Comparison of ENCODE assay signal across 20 mouse cellular contexts in the genomic region with DNA sequence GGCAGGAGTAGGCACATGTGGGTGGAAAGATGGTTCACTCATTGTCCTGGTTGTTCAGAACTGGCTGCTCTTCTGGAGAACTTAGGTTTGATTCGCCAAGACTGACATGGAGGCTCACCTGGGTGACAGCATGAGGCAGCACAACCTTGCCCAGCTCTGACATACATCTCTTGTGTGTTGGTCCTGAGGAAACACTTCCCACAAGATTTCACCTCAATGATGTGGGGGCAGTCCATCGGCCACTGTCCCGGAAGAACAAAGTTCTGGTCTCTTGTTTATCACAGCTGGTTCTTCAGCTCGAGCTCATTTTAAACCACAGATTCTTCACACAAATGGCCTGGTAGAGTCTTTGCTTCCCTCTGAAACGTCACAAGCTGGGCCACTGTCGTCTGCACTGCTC.
"Had no signal": no experiment of that assay in that cellular context is flagged by ENCODE, and none has a peak within 500 bp of the region (broad histone marks: within the 10 kb centered on the region; RNA-seq: fewer than 3 reads in every experiment).

No protein-coding gene starts in this region.

- H3K4me1 ChIP-seq: limb, embryonic 13.5 days had no signal

- H3K9ac ChIP-seq: limb, embryonic 13.5 days; lung, embryonic 15.5 days; midbrain, embryonic 13.5 days had no signal

- ATAC-seq: intestine, postnatal 0 days; midbrain, embryonic 13.5 days; midbrain, embryonic 16.5 days had no signal

- H3K27me3 ChIP-seq: limb, embryonic 13.5 days; lung, embryonic 15.5 days; megakaryocyte, embryonic 14.5 days; midbrain, embryonic 13.5 days had no signal

- H3K4me2 ChIP-seq: limb, embryonic 13.5 days; lung, embryonic 15.5 days; midbrain, embryonic 13.5 days had no signal

- DNase-seq: kidney, adult 2 months; kidney, postnatal 25 days; layer of hippocampus, adult 9-11 months; lung, adult 18-20 months; lung, postnatal 10 days; lung, postnatal 36 days; right cerebral cortex, postnatal 4 days; thymus, postnatal 25 days had no signal

- H3K4me3 ChIP-seq: layer of hippocampus, adult 2 months; limb, embryonic 10.5 days; limb, embryonic 13.5 days; lung, embryonic 15.5 days; megakaryocyte, embryonic 14.5 days; midbrain, embryonic 10.5 days; midbrain, embryonic 13.5 days; myocyte had no signal

- H3K27ac ChIP-seq: kidney, postnatal 0 days; layer of hippocampus, adult 2 months; limb, embryonic 10.5 days; limb, embryonic 13.5 days; lung, embryonic 15.5 days; midbrain, embryonic 10.5 days; midbrain, embryonic 13.5 days; stomach, postnatal 0 days had no signal

- H3K9me3 ChIP-seq: lung, embryonic 15.5 days had no signal

- H3K36me3 ChIP-seq: limb, embryonic 13.5 days; lung, embryonic 15.5 days; midbrain, embryonic 13.5 days had no signal
